Mouse (Mus musculus) left cerebral cortex, adult 9 months (tissue): Measurements from ENCODE around the gene Gm10251.
A peak's percentile ranks its signal among the peaks of the same experiment; 100 is the strongest.
"Not testable (repeated sequence)": the region's sequence is repeated elsewhere in the genome, so short reads cannot be mapped to it uniquely, and the experiment has no call there.

ENCODE experiments used
- DNase-seq, 2 experiments: peaks; one replicate each; pipeline ENCODE4 v3.0.0; 2022; ENCODE audit warnings: low spot score in 2 of 2

Gene Gm10251

DNA sequence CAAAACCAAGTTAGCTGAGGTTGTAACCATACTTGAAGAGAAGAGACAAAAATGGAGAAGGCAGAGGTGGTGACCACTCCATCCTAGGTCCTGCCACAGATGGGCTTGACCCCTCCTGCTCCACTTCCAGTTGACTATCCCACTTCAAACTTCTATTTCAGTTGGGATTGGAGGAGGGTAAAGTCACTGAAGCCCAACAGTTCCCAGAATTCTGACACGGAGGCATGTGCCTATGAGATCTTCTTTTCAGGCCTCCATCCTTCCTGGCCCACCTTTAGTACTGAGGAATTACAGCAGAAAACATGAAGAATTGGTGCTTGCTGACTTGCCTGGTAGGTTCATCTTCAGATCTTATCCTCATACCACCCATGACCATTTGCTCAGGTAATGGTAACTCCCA is at the start of gene Gm10251:
TSS of gene Gm10251 (minus strand) at position 101 of the 400 bp plus-strand sequence.
- DNase-seq = not testable (repeated sequence)

DNA sequence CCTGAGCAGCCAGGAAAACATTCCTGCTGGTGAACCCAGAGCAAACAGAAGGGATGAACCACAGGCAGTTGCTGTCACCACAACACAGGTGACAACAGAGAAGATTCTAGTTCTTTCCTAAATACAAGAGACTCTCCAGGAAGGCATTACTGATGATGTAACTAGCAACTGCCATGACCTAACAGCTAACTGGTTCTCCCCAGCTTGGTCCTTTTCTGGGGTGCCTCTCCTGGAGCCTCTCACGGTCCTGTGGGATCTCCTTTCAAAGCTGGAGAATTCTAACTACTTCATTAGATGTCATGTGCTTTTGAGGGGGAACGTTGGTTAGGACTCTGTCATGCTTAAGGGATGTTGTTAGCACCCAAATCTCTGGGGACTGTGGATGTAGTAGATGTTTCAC is 36.2 kb upstream of the Gm10251 start, which contains the start of gene Gm8050:
TSS of gene Gm8050 (minus strand) at position 101 of the 400 bp plus-strand sequence.
- not testable (repeated sequence) for DNase-seq

DNA sequence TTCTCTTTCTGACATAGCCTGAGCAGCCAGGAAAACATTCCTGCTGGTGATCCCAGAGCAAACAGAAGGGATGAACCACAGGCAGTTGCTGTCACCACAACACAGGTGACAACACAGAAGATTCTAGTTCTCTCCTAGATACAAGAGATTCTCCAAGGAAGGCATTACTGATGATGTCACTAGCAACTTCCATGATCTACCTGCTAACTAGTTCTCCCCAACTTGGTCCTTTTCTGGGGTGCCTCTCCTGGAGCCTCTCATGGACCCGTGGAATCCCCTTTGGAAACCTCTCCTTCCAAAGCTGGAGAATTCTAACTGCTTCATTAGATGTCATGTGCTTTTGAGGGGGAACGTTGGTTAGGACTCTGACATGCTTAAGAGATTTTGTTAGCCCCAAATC is 61.7 kb downstream of the Gm10251 start, which contains the start of gene Gm3460:
TSS of gene Gm3460 (minus strand) at position 101 of the 400 bp plus-strand sequence.
- DNase-seq = not testable (repeated sequence)

DNA sequence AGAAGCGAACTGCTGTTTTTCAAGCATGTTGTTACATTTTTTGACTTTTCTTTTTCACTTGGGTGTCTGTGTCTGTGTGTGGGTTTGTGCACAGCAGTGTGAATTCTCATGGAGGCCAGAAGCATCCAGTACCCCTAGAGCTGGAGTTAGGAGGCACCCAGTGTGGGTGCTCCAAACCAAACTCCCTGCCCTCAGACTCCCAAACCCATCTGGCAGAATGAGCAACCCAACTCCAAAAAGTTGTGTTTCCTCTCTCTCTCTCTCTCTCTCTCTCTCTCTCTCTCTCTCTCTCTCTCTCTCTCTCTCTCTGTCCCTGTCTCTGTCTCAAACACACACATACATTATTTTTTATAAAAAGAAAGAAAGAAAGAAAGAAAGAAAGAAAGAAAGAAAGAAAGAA is 77.5 kb downstream of the Gm10251 start:
- peak in 1 of 2 experiments; percentile 4 for DNase-seq

DNA sequence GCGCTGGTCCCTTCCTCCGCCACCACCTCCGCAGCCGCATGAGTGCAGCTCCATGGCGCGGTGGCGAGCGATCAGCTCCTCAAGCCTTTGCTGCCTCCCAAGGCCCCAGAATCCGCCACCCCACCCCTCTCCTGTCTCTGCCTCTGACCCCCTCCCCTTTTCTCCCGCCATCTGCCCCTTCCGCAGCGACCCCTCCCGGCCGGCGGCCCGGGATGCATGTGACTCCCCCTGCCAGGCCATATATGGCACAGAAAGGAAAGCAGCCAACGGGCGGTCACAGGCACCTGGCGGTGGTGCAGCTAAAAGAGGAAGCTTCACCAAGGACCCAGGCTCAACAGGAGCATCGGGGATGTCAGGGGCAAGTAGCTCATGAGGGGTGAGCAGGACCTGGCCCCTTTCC is 79.0 kb downstream of the Gm10251 start:
- peak in 1 of 2 experiments; percentile 23 for DNase-seq

DNA sequence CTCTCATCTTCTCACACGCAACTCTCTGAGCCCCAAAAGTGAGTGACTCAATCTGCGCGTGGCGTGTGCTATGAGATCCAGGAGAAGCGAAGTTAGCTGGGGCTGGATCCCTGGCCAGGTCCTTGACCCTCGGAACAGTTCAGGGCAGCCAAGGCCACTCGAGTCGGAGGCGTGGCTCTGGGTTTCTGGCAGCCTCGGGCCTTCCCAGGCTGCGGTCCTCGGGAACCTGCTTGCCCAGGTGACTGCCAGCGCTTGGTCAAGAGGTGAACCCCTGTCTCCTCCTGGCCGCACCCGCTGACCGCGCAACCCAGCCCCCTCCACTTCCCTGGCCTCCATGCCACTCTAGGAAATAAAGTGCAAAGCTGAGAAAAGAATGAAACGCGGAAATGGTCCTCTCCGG is 79.4 kb downstream of the Gm10251 start:
- DNase-seq = not testable (repeated sequence)

DNA sequence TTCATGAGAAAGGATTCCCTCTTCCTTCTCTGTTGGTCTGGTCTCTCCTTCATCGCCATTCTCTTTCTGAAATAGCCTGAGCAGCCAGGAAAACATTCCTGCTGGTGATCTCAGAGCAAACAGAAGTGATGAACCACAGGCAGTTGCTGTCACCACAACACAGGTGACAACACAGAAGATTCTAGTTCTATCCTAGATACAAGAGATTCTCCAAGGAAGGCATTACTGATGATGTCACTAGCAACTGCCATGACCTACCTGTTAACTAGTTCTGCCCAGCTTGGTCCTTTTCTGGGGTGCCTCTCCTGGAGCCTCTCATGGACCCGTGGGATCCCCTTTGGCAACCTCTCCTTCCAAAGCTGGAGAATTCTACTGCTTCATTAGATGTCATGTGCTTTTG is 93.5 kb downstream of the Gm10251 start, which contains the start of gene Gm3629:
TSS of gene Gm3629 (minus strand) at position 101 of the 400 bp plus-strand sequence.
- not testable (repeated sequence) for DNase-seq
